Mouse (Mus musculus) gastrocnemius, adult 2 months (tissue): Measurements from ENCODE around the gene AW146154. TPM values are rescaled to one million over a fixed set of nuclear protein-coding genes. Genes with fewer than 3 reads are reported as not detected.
"Not testable (repeated sequence)": the region's sequence is repeated elsewhere in the genome, so short reads cannot be mapped to it uniquely, and the experiment has no call there.

Experiments
- DNase-seq: peaks from one replicate; pipeline ENCODE4 v3.0.0; 2022
- H3K27ac ChIP-seq: fragments of 200-600 bp; 2 replicates; pipeline ENCODE4 v1.8.1; 2022; ENCODE audit warnings: mild to moderate bottlenecking
- H3K4me3 ChIP-seq: fragments of 200-600 bp; 2 replicates; pipeline ENCODE4 v1.8.1; 2022; ENCODE audit warnings: mild to moderate bottlenecking, moderate library complexity
- CTCF ChIP-seq: fragments of 200-600 bp; IDR thresholded peaks from 2 replicates; pipeline ENCODE4 v1.8.1; 2022; ENCODE audit warnings: antibody characterized with exemption, mild to moderate bottlenecking, moderate library complexity
- intact Hi-C: fragments of 180-260 bp; cut with DNase I; formaldehyde crosslinking; loops from one replicate; pipeline ENCODE4 v1.15.1; 2025
- long read RNA-seq, 2 experiments: library from polyadenylated mRNA; stranded (forward); transcript quantifications; one replicate each; pipeline ENCODE4 v2.0.0; 2021
- total RNA-seq, 2 experiments: library from RNA; stranded (reverse); gene quantifications; 2 replicates each; pipeline ENCODE4 v1.2.3; 2021

Gene AW146154
- 1 to 10 TPM; 4.0 to 4.7 TPM for total RNA-seq
- long read RNA-seq, experiment 1, partial matches to known transcripts: 0 of 4 reads
- long read RNA-seq, experiment 1, other reads (novel, unspliced or antisense): 0 of 4 reads
- long read RNA-seq, experiment 2, partial matches to known transcripts: 0 of 3 reads
- long read RNA-seq, experiment 2, other reads (novel, unspliced or antisense): 2 of 3 reads

- TF ChIP-seq CTCF: no peak
- intact Hi-C loops: loop anchor here (1.0 to 10.0 kb wide), 4 partner anchors 99 to 995 kb away; partner anchors contain the start of genes 2610021A01Rik, AI987944 and Zfp788
- peak within 1 kb of the TSS; percentile 88 for H3K27ac ChIP-seq
- peak; percentile 98 for DNase-seq
- H3K4me3 ChIP-seq: peak within 1 kb of the TSS; percentile 77
Measured at GRCm38 (mm10) chr7:41499389-41500049, at the start of gene AW146154, which contains the start of gene Gm20449. TSS of gene AW146154 (minus strand) at chr7:41499890. TSS of gene Gm20449 (minus strand) at chr7:41499417.

- H3K27ac ChIP-seq: no peak overlapping the region
- TF ChIP-seq CTCF: no peak
- intact Hi-C loops: no loop called here
- no peak overlapping the region for H3K4me3 ChIP-seq
- DNase-seq: no peak
Measured at GRCm38 (mm10) chr7:41512672-41513071, 13.0 kb upstream of the AW146154 start.

- H3K4me3 ChIP-seq: no peak overlapping the region
- DNase-seq: no peak
- intact Hi-C loops: no loop called here
- TF ChIP-seq CTCF: no peak
- no peak overlapping the region for H3K27ac ChIP-seq
Measured at GRCm38 (mm10) chr7:41512207-41512606, 12.5 kb upstream of the AW146154 start.

- Histone ChIP-seq H3K27ac (no peak overlapping the region), H3K4me3 (no peak overlapping the region)
- no peak for TF ChIP-seq CTCF
- intact Hi-C loops: loop anchor here (10.0 kb wide), 1 partner anchor 992 kb away; no protein-coding TSS in a partner anchor
- no peak for DNase-seq
Measured at GRCm38 (mm10) chr7:41502402-41502801, 2.7 kb upstream of the AW146154 start.

- peak; percentile 61 for DNase-seq
- Histone ChIP-seq H3K27ac (peak overlapping the region; percentile 88), H3K4me3 (peak overlapping the region; percentile 77)
- peak; percentile 71 for TF ChIP-seq CTCF
- intact Hi-C loops: loop anchor here (2.0 to 10.0 kb wide), 2 partner anchors 132 to 994 kb away; partner anchors contain the start of gene Zfp788
Measured at GRCm38 (mm10) chr7:41500151-41500934, 653 bp upstream of the AW146154 start.

- Histone ChIP-seq H3K27ac (peak overlapping the region; percentile 88), H3K4me3 (peak overlapping the region; percentile 77)
- intact Hi-C loops: loop anchor here (1.0 to 2.0 kb wide), 2 partner anchors 100 to 106 kb away; partner anchors contain the start of genes 2610021A01Rik and AI987944
- not testable (repeated sequence) for DNase-seq
Measured at GRCm38 (mm10) chr7:41499018-41499388, 687 bp downstream of the AW146154 start.

GRCm38 (mm10) chr7:41498464-41498863 lies 1.2 kb downstream of the AW146154 start:
- intact Hi-C loops: loop anchor here (2.0 kb wide), 1 partner anchor 100 kb away; the partner anchor contains the start of gene 2610021A01Rik
- H3K27ac ChIP-seq: peak overlapping the region; percentile 88
- H3K4me3 ChIP-seq: peak overlapping the region; percentile 77
- DNase-seq: not testable (repeated sequence)

- no peak overlapping the region for H3K27ac ChIP-seq
- TF ChIP-seq CTCF: no peak
- H3K4me3 ChIP-seq: no peak overlapping the region
- DNase-seq: no peak
- intact Hi-C loops: loop anchor here (2.0 kb wide), 1 partner anchor 101 kb away; the partner anchor contains the start of gene 2610021A01Rik
Measured at GRCm38 (mm10) chr7:41497871-41498270, 1.8 kb downstream of the AW146154 start.

- no peak overlapping the region for H3K27ac ChIP-seq
- no peak overlapping the region for H3K4me3 ChIP-seq
- no peak for TF ChIP-seq CTCF
- intact Hi-C loops: no loop called here
- DNase-seq: no peak
Measured at GRCm38 (mm10) chr7:41451864-41452263, 47.8 kb downstream of the AW146154 start.

GRCm38 (mm10) chr7:41448596-41448995 lies 51.1 kb downstream of the AW146154 start, which contains the start of gene Vmn2r57:
TSS of gene Vmn2r57 (minus strand) at chr7:41448696.
- H3K27ac ChIP-seq, intact Hi-C loops, DNase-seq, H3K4me3 ChIP-seq: not testable (repeated sequence)

Other genes with a start within 250 kb of the AW146154 start
- gene AI987944, start 106.5 kb downstream of the AW146154 start, total RNA-seq: 10 to 100 TPM; 11.0 to 11.1 TPM
- gene Vmn2r57, start 51.2 kb downstream of the AW146154 start, total RNA-seq: under 1 TPM; 0.20 to 0.22 TPM
- under 1 TPM in 1 of 2 experiments, not detected in 1; 0.11 TPM for gene Gm20449, start 473 bp downstream of the AW146154 start, total RNA-seq
- gene Gm6871, start 73.8 kb upstream of the AW146154 start, total RNA-seq: not detected
- 10 to 100 TPM in 1 of 2 experiments, 1 to 10 TPM in 1; 9.7 to 10.5 TPM for gene 2610021A01Rik, start 99.3 kb upstream of the AW146154 start, total RNA-seq
- 10 to 100 TPM in 1 of 2 experiments, 1 to 10 TPM in 1; 9.8 to 10.8 TPM for gene Zfp788, start 133.3 kb upstream of the AW146154 start, total RNA-seq